Mouse (Mus musculus) brain, embryonic 14.5 days (tissue): ENCODE data around the gene Bach2.

Experiments used
- CTCF ChIP-seq: fragments of 200-500 bp; IDR thresholded peaks from 2 replicates; pipeline ENCODE4 v1.5.1; 2012; ENCODE audit warnings: inconsistent platforms, mild to moderate bottlenecking, moderate library complexity, borderline replicate concordance; ENCODE audit not compliant: insufficient read depth, insufficient read length; ENCODE audit errors: extremely low read depth
- POLR2A ChIP-seq: fragments of 200-500 bp; IDR thresholded peaks from 2 replicates; pipeline ENCODE4 v1.6.1; 2012; ENCODE audit warnings: mild to moderate bottlenecking, inconsistent platforms, borderline replicate concordance; ENCODE audit not compliant: poor library complexity, insufficient read depth, insufficient read length, severe bottlenecking; ENCODE audit errors: extremely low read depth

GRCm38 (mm10) chr4:32502181-32502580 is 263.6 kb downstream of the Bach2 start:
- no peak for TF ChIP-seq POLR2A
- TF ChIP-seq CTCF: no peak
